Mouse (Mus musculus) forebrain, postnatal 0 days (tissue): ENCODE results near the gene Retnla. TPM values are rescaled to one million over a fixed set of nuclear protein-coding genes. Genes with fewer than 3 reads are reported as not detected.

Experiments
- ATAC-seq: fragments of 200-750 bp; cut with Nextera tagmentation; 2 replicates; pipeline ENCODE4 v1.8.0; 2017; ENCODE audit warnings: mild to moderate bottlenecking, moderate library complexity
- DNase-seq: peaks from one replicate; pipeline ENCODE4 v3.0.0-alpha.2; 2015
- H3K27ac ChIP-seq: fragments of 300-500 bp; sonication (generic); 2 replicates; pipeline ENCODE4 v1.5.1; 2014; ENCODE audit warnings: low read depth, mild to moderate bottlenecking, antibody characterized with exemption, low read length, moderate library complexity, mixed read lengths
- H3K27me3 ChIP-seq: fragments of 300-500 bp; sonication (generic); 2 replicates; pipeline ENCODE4 v1.6.1; 2014; ENCODE audit warnings: mild to moderate bottlenecking, low read length, mixed read lengths; ENCODE audit not compliant: insufficient read depth
- H3K36me3 ChIP-seq: fragments of 300-500 bp; sonication (generic); 2 replicates; pipeline ENCODE4 v1.6.1; 2014; ENCODE audit warnings: mild to moderate bottlenecking, moderate library complexity; ENCODE audit not compliant: insufficient read depth
- H3K4me1 ChIP-seq: fragments of 300-500 bp; sonication (generic); 2 replicates; pipeline ENCODE4 v1.6.1; 2014; ENCODE audit warnings: antibody characterized with exemption; ENCODE audit not compliant: insufficient read depth
- H3K4me2 ChIP-seq: fragments of 300-500 bp; sonication (generic); 2 replicates; pipeline ENCODE4 v1.6.1; 2014; ENCODE audit warnings: low read depth, mild to moderate bottlenecking, moderate library complexity
- H3K4me3 ChIP-seq: fragments of 300-500 bp; sonication (generic); 2 replicates; pipeline ENCODE4 v1.5.1; 2014; ENCODE audit warnings: low read depth, low read length, mixed read lengths
- H3K9ac ChIP-seq: fragments of 300-500 bp; sonication (generic); 2 replicates; pipeline ENCODE4 v1.6.1; 2014; ENCODE audit warnings: mild to moderate bottlenecking
- H3K9me3 ChIP-seq: fragments of 300-500 bp; sonication (generic); 2 replicates; pipeline ENCODE4 v1.6.1; 2016; ENCODE audit warnings: low read length
- CTCF ChIP-seq: sonication (generic); IDR thresholded peaks from 2 replicates; pipeline ENCODE4 v1.5.1; 2016; ENCODE audit warnings: antibody characterized with exemption, control low read depth, low read depth
- WGBS: fragments of 180-500 bp; shearing (Covaris S2); extraction: QIAGEN DNeasy Blood & Tissue Kit; methylation state at CpG from one replicate; pipeline ENCODE4 v1.1.7; 2014; 5-methylcytosine and 5-hydroxymethylcytosine counted together
- polyA plus RNA-seq: library from polyadenylated mRNA; unstranded; fragments of >200 nt; fragmentation: Nextera tagmentation; extraction: Ambion mirVana; gene quantifications from 2 replicates; pipeline ENCODE4 v1.2.1, GENCODE M21; 2015
- total RNA-seq: library from RNA; depleted of rRNA; stranded (reverse); fragments of >200 nt; gene quantifications from 2 replicates; pipeline ENCODE4 v1.2.3, GENCODE M21; 2014; rRNA removed

The Retnla gene
- total and polyA plus RNA-seq, 2 experiments from 2014 or later: 2.4 TPM; not detected in 1

DNA sequence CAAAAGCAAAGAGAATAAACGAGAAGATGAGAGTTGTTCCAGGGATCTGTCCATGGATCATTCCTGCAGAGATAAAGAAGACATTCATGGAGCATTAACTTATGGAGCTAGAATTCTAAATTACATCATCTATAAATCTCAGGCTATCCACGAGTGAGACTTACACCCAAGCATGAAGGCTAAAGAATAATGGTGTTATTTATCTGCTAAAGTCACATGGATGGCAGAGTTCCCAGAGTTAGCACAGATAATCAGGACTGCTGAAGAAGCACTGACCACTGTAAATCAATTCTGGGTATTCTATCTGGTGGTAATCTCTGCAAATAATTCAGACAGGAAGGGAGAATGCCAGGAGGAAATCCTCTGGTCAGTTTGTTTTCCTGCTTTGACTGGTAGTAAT, 48.4 kb downstream of the Retnla start:
- no peak for ATAC-seq
- TF ChIP-seq CTCF: no peak
- Histone ChIP-seq H3K27ac (no peak overlapping the region), H3K9ac (no peak overlapping the region), H3K4me1 (no peaks in the 10 kb centered on the region), H3K4me3 (no peak overlapping the region), H3K27me3 (no peaks in the 10 kb centered on the region), H3K36me3 (no peaks in the 10 kb centered on the region), H3K4me2 (no peak overlapping the region), H3K9me3 (no peaks in the 10 kb centered on the region)
- no peak for DNase-seq
- 52% methylated on average over 2 of the region's 2 CpGs for WGBS

Other genes starting within 250 kb of the Retnla start
- 0.05 and 0.15 TPM in 2 replicates for gene Trat1, start 70.5 kb upstream of the Retnla start, total RNA-seq
- not detected in 2 replicates for gene Trat1, start 70.5 kb upstream of the Retnla start, polyA plus RNA-seq
- not detected in 2 replicates for gene Retnlb, start 25.7 kb upstream of the Retnla start, total RNA-seq
- gene Retnlb, start 25.7 kb upstream of the Retnla start, polyA plus RNA-seq: not detected in 2 replicates
- gene Retnlg, start 30.1 kb downstream of the Retnla start, total RNA-seq: 0.85 TPM in 1 of 2 replicates, not detected in the other
- 0.75 and 1.3 TPM in 2 replicates for gene Retnlg, start 30.1 kb downstream of the Retnla start, polyA plus RNA-seq
- gene Dzip3, start 151.6 kb downstream of the Retnla start, total RNA-seq: 129 and 149 TPM in 2 replicates
- gene Dzip3, start 151.6 kb downstream of the Retnla start, polyA plus RNA-seq: 35.8 and 46.7 TPM in 2 replicates
- gene Cip2a, start 151.6 kb downstream of the Retnla start, total RNA-seq: 7.3 and 10.4 TPM in 2 replicates
- 4.1 and 4.3 TPM in 2 replicates for gene Cip2a, start 151.6 kb downstream of the Retnla start, polyA plus RNA-seq
- under 0.01 and 0.05 TPM in 2 replicates for gene Myh15, start 214.9 kb downstream of the Retnla start, total RNA-seq
- 0.08 TPM in 2 replicates for gene Myh15, start 214.9 kb downstream of the Retnla start, polyA plus RNA-seq